Mouse (Mus musculus) intestine, embryonic 14.5 days (tissue): ENCODE results near the gene Lyzl6. TPM values are rescaled to one million over a fixed set of nuclear protein-coding genes. Genes with fewer than 3 reads are reported as not detected.

Experiments used
- ATAC-seq: fragments of 200-750 bp; cut with Nextera tagmentation; replicated peaks from 2 replicates; pipeline ENCODE4 v1.8.0; 2017; ENCODE audit warnings: low read depth, moderate number of reproducible peaks, moderate TSS enrichment, moderate library complexity; ENCODE audit not compliant: low FRiP score, low TSS enrichment
- DNase-seq: peaks from one replicate; pipeline ENCODE4 v3.0.0-alpha.2; 2018; ENCODE audit warnings: low spot score
- H3K27ac ChIP-seq: fragments of 300-500 bp; sonication (generic); 2 replicates; pipeline ENCODE4 v1.5.1; 2014; ENCODE audit warnings: low read depth, mild to moderate bottlenecking, control low read depth
- H3K27me3 ChIP-seq: fragments of 300-500 bp; sonication (generic); replicated peaks from 2 replicates; pipeline ENCODE4 v1.6.1; 2014; ENCODE audit warnings: low read length, control low read depth; ENCODE audit not compliant: control insufficient read depth, insufficient read depth
- H3K36me3 ChIP-seq: fragments of 300-500 bp; sonication (generic); 2 replicates; pipeline ENCODE4 v1.6.1; 2014; ENCODE audit warnings: low read length, control low read depth; ENCODE audit not compliant: control insufficient read depth, insufficient read depth
- H3K4me1 ChIP-seq: fragments of 300-500 bp; sonication (generic); replicated peaks from 2 replicates; pipeline ENCODE4 v1.6.1; 2014; ENCODE audit warnings: low read length, control low read depth, mixed read lengths; ENCODE audit not compliant: control insufficient read depth, insufficient read depth
- H3K4me2 ChIP-seq: fragments of 300-500 bp; sonication (generic); 2 replicates; pipeline ENCODE4 v1.6.1; 2014; ENCODE audit warnings: low read length
- H3K4me3 ChIP-seq: fragments of 300-500 bp; sonication (generic); 2 replicates; pipeline ENCODE4 v1.5.1; 2014; ENCODE audit warnings: low read depth, low read length, control low read depth, mixed read lengths
- H3K9ac ChIP-seq: fragments of 300-500 bp; sonication (generic); 2 replicates; pipeline ENCODE4 v1.6.1; 2014; ENCODE audit warnings: mild to moderate bottlenecking, low read length
- H3K9me3 ChIP-seq: fragments of 300-500 bp; sonication (generic); 2 replicates; pipeline ENCODE4 v1.6.1; 2016; ENCODE audit warnings: low read length, control low read depth; ENCODE audit not compliant: control insufficient read depth
- WGBS: fragments of 180-500 bp; shearing (Covaris S2); extraction: QIAGEN DNeasy Blood & Tissue Kit; methylation state at CpG from one replicate; pipeline ENCODE4 v1.1.7; 2014; 5-methylcytosine and 5-hydroxymethylcytosine counted together
- polyA plus RNA-seq: library from polyadenylated mRNA; unstranded; fragments of >200 nt; fragmentation: Nextera tagmentation; extraction: Ambion mirVana; gene quantifications from 2 replicates; pipeline ENCODE4 v1.2.1, GENCODE M21; 2014

Lyzl6 gene
- polyA plus RNA-seq, 1 experiment from 2014 or later: not detected

DNA sequence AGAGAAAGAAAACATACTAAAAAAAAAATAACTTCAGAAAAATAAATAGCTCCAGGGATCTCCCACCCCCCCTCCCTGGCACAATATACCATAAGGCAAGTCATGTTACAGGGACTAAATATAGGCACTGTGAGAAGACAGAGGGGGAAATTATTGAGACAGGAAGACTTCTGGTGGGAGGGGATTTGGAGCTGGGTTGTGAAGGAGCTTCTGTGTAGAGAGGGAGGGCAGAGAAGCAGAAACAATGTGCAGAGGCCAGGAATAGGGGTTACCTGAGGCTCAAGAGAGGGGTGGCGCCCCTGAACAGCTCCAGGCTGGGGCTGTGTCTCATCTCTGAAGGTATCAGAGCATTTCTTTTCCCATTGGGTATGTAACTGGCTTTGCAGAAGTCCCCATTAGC is 27.0 kb upstream of the Lyzl6 start:
- H3K36me3 ChIP-seq: no peaks in the 10 kb centered on the region
- no peaks in the 10 kb centered on the region for H3K27me3 ChIP-seq
- H3K4me2 ChIP-seq: no peak overlapping the region
- ATAC-seq (no peak), DNase-seq (no peak)
- no peak overlapping the region for H3K9ac ChIP-seq
- no peak overlapping the region for H3K4me3 ChIP-seq
- no peaks in the 10 kb centered on the region for H3K4me1 ChIP-seq
- no peaks in the 10 kb centered on the region for H3K9me3 ChIP-seq
- no peak overlapping the region for H3K27ac ChIP-seq
- WGBS: 47% methylated on average over 1 of the region's 1 CpGs

DNA sequence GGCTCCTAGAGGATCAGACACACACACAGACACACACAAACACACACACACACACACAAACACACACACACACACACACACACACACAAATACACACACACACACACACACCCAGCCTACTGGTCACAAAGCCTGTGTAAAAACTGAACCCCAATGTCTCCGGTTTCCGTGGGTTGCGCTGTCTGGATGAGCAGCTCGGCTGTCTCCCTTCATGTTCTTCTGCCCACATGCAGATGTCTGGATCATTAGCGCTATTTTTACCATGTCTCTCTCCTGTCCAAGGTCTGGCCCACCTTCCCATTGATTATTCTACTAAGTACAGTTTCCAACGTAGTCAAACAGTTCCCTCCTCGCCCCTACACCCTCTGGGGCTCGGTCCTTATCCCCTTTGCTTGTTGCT is 24.4 kb upstream of the Lyzl6 start:
- 83% methylated on average over 8 of the region's 8 CpGs for WGBS
- Histone ChIP-seq H3K4me1 (no peaks in the 10 kb centered on the region), H3K27me3 (no peaks in the 10 kb centered on the region)

DNA sequence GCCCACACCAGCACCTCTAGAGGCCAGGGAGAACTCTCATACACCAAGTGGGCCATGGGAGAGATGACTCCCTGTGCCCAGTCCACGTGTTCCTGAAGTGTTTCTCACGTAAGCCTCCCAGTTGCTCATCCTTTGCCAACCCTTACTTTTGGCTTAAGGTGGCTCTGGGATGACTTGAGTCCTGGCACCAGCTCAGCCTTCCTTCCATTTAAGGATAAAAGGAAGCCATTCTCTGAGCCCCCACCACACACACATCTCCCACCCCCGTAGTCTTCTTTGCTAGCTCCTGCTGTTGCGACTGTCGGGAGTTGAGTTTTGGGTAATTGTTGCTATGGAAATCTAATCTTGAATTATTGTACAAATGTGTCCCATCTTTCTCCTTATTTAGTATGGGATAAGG is 23.9 kb upstream of the Lyzl6 start:
- 76% methylated on average over 5 of the region's 5 CpGs for WGBS
- no peaks in the 10 kb centered on the region for H3K4me1 ChIP-seq
- H3K27ac ChIP-seq: no peak overlapping the region
- H3K4me3 ChIP-seq: no peak overlapping the region
- no peaks in the 10 kb centered on the region for H3K27me3 ChIP-seq
- no peaks in the 10 kb centered on the region for H3K9me3 ChIP-seq
- H3K9ac ChIP-seq: no peak overlapping the region
- H3K36me3 ChIP-seq: no peaks in the 10 kb centered on the region
- no peak for ATAC-seq
- DNase-seq: no peak
- no peak overlapping the region for H3K4me2 ChIP-seq

More for the DNA sequence above, 24.4 kb upstream of the Lyzl6 start:
- Histone ChIP-seq H3K9ac (no peak overlapping the region), H3K4me2 (no peak overlapping the region), H3K4me3 (no peak overlapping the region), H3K36me3 (no peaks in the 10 kb centered on the region), H3K9me3 (no peaks in the 10 kb centered on the region), H3K27ac (no peak overlapping the region)
- DNase-seq (no peak), ATAC-seq (no peak)

DNA sequence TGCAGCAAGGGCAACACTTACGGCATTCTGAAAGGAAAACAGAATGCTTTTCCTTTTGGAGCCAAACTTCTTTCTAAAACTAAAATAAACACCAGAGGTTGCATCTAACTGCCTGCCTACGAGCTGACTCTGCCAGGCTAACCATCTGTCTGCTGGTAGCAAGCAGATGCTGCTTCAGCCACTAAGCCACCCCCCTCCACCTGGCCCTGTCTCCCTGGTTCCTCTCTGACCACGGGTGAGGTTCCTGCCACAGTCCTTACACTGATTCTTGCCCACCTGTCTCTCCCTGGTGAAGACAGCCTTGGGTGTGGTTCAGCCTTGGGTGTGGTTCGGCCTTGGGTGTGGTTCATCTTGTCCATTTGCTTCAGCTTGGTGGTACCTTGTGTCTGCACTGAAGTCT is 23.2 kb upstream of the Lyzl6 start:
- no peak for DNase-seq
- Histone ChIP-seq H3K4me3 (no peak overlapping the region), H3K36me3 (no peaks in the 10 kb centered on the region), H3K27me3 (no peaks in the 10 kb centered on the region), H3K9ac (no peak overlapping the region), H3K27ac (no peak overlapping the region), H3K4me1 (no peaks in the 10 kb centered on the region), H3K9me3 (no peaks in the 10 kb centered on the region), H3K4me2 (no peak overlapping the region)
- no peak for ATAC-seq
- WGBS: 62% methylated on average over 4 of the region's 4 CpGs

DNA sequence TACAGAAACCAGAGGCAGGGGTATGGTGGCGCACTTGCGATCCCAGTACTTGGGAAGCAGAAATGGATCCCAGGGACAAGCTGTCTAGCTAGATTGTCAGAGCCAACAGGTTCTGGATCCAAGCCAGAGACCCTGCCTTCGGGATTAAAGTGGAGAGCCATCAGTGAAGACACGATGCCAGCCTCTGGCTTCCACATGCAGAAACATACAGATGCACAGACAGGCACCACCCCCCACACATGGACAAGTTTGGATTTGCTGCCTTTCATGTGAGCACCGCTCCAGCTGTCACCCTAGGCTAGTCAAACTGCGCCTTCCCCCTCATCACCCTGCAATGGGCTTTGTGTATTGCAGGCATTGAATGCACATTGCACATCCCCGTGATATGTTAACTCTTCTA is 19.5 kb upstream of the Lyzl6 start:
- WGBS: 89% methylated on average over 7 of the region's 7 CpGs
- Histone ChIP-seq H3K9me3 (no peaks in the 10 kb centered on the region), H3K27ac (no peak overlapping the region), H3K36me3 (no peaks in the 10 kb centered on the region), H3K4me1 (no peaks in the 10 kb centered on the region), H3K4me3 (no peak overlapping the region), H3K27me3 (peaks cover 17% of the 10 kb centered on the region; the same call in 1 of the 2 replicates), H3K4me2 (no peak overlapping the region), H3K9ac (no peak overlapping the region)
- ATAC-seq (no peak), DNase-seq (no peak)

DNA sequence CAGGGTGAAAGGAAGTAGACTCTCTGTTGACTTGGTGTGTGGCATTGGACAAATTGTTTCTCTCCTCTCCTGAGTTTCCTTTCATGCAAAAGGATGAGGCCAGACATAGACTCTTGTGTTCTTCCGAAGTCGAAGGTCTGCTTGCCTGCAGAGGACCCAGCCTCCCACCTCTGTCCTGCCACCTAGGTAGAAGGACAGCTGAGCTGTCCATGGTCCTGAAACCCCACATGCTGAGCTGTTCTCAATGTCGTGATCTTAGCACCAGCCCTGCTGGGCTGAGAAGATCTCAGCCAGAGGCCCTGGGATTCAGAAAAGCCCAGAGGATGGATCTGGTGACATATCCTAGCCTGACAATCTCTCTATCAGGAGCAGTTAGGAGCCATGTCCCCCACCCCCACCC is 17.8 kb upstream of the Lyzl6 start:
- ATAC-seq: no peak
- Histone ChIP-seq H3K27me3 (peaks cover 32% of the 10 kb centered on the region), H3K4me2 (no peak overlapping the region), H3K9ac (no peak overlapping the region), H3K4me3 (no peak overlapping the region), H3K36me3 (no peaks in the 10 kb centered on the region), H3K27ac (no peak overlapping the region), H3K9me3 (no peaks in the 10 kb centered on the region), H3K4me1 (no peaks in the 10 kb centered on the region)
- WGBS: 6% methylated on average over 3 of the region's 3 CpGs
- DNase-seq: peak; percentile 88

DNA sequence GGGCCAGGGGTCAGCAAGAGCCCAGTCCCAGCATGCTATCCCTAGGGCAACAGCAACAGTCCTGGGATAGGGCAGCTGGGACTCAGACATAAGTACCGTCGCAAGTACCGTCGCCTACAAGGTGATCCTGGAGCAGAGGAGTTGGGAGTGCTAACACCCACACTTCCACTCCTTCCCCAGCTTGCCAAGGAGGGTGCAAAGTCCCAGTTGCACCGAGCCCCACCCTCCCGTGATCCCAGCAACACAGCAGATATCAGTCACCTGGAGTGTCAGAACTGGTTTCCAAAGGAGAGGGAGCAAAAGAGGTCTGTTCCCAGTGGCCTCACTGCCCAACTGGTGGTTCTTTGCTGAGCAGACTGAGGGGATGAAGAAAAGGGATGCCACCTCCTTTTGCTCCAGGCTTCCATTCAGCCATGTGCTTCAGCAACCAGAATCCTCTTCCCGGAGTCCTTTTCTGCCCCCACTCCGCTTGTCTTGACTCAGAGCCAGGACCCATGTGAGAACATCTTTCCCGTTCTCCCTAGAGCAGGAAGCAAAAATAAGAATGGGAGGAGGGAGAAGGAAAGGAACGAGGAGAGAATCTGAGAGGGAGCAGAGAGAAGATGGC is 14.8 kb upstream of the Lyzl6 start:
- no peak for DNase-seq
- H3K27ac ChIP-seq: no peak overlapping the region
- no peak for ATAC-seq

DNA sequence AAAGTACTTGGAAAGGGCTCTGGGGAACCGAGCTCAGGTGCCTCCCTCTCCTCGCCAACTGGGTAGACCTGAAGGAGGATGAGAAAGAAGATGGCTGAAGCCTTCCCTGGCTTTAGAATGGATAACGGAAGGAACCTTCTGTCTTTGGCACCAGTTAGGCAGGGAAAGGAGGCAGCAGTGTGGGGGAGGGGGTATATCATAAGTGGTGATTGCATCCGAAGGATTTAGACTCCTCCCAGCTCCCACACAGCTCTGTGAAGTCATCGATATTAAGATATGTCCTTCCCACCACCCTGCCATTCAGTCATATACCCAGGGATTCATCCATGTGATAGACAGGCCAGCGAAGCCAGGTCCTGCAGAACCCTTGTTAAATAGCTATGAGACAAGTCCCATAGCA is 12.7 kb upstream of the Lyzl6 start:
- no peak overlapping the region for H3K27ac ChIP-seq
- H3K4me1 ChIP-seq: no peaks in the 10 kb centered on the region
- no peak overlapping the region for H3K4me3 ChIP-seq
- DNase-seq: no peak
- no peak overlapping the region for H3K4me2 ChIP-seq
- ATAC-seq: no peak
- H3K36me3 ChIP-seq: no peaks in the 10 kb centered on the region
- H3K9ac ChIP-seq: no peak overlapping the region
- peaks cover 83% of the 10 kb centered on the region for H3K27me3 ChIP-seq
- H3K9me3 ChIP-seq: no peaks in the 10 kb centered on the region
- WGBS: 77% methylated on average over 6 of the region's 6 CpGs

More for the DNA sequence above, 14.8 kb upstream of the Lyzl6 start:
- no peaks in the 10 kb centered on the region for H3K4me1 ChIP-seq
- no peak overlapping the region for H3K4me3 ChIP-seq
- WGBS: 63% methylated on average over 10 of the region's 10 CpGs
- H3K27me3 ChIP-seq: peaks cover 63% of the 10 kb centered on the region
- no peak overlapping the region for H3K9ac ChIP-seq
- H3K4me2 ChIP-seq: no peak overlapping the region
- no peaks in the 10 kb centered on the region for H3K36me3 ChIP-seq
- no peaks in the 10 kb centered on the region for H3K9me3 ChIP-seq

DNA sequence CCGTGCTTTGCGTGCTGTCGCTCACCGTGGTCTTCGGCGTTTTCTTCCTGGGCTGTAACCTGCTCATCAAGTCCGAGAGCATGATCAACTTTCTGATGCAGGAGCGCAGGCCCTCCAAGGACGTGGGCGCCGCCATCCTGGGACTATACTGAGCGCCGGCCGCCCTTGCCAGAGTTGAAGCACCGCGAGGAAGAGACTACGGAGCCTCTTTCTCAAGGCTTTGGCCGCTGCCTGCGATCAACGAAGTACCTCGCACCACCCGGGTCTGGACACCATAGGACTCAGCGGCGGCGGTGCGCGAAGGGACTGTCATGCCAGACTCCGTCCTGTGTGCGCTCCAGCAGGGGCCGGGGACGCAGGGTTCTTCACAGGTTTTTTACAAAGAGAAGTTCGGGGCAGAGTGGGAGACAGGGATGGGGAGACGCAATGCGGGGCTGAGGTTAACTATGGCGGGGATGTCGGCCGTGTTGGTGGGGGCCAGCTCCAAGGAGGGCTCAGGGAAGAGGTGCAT is 11.3 kb upstream of the Lyzl6 start:
- peak; percentile 55 for DNase-seq
- Histone ChIP-seq H3K27ac (no peak overlapping the region), H3K27me3 (peaks cover 79% of the 10 kb centered on the region), H3K9me3 (no peaks in the 10 kb centered on the region), H3K4me1 (no peaks in the 10 kb centered on the region), H3K4me3 (peak overlapping the region; percentile 33), H3K4me2 (peak overlapping the region; percentile 56), H3K36me3 (no peaks in the 10 kb centered on the region), H3K9ac (no peak overlapping the region)
- ATAC-seq: no peak
- WGBS: 2% methylated on average over 37 of the region's 37 CpGs
